Mouse (Mus musculus) forebrain, embryonic 10.5 days (tissue): Measurements from ENCODE around the gene Agrn. TPM values are rescaled to one million over a fixed set of nuclear protein-coding genes. Genes with fewer than 3 reads are reported as not detected.

Source experiments
- DNase-seq: peaks from one replicate; pipeline ENCODE4 v3.0.0-alpha.2; 2017; ENCODE audit warnings: low spot score; ENCODE audit errors: extremely low spot score
- H3K27ac ChIP-seq: fragments of 300-500 bp; sonication (generic); 2 replicates; pipeline ENCODE4 v1.5.1; 2016; ENCODE audit warnings: mild to moderate bottlenecking
- H3K27me3 ChIP-seq: fragments of 300-500 bp; sonication (generic); 2 replicates; pipeline ENCODE4 v1.6.1; 2016; ENCODE audit warnings: mild to moderate bottlenecking; ENCODE audit not compliant: poor library complexity, severe bottlenecking
- H3K36me3 ChIP-seq: fragments of 300-500 bp; sonication (generic); replicated peaks from 2 replicates; pipeline ENCODE4 v1.6.1; 2016; ENCODE audit warnings: mild to moderate bottlenecking, moderate library complexity
- H3K4me1 ChIP-seq: fragments of 300-500 bp; sonication (generic); 2 replicates; pipeline ENCODE4 v1.6.1; 2016
- H3K4me3 ChIP-seq: fragments of 300-500 bp; sonication (generic); 2 replicates; pipeline ENCODE4 v1.5.1; 2016; ENCODE audit warnings: mild to moderate bottlenecking, moderate library complexity
- H3K9me3 ChIP-seq: fragments of 300-500 bp; sonication (generic); 2 replicates; pipeline ENCODE4 v1.6.1; 2016; ENCODE audit warnings: mild to moderate bottlenecking, moderate library complexity
- WGBS: fragments of 180-500 bp; shearing (Covaris S2); methylation state at CpG from one replicate; pipeline ENCODE4 v1.1.7; 2016; 5-methylcytosine and 5-hydroxymethylcytosine counted together
- polyA plus RNA-seq: library from polyadenylated mRNA; unstranded; fragments of >200 nt; fragmentation: Nextera tagmentation; extraction: Ambion mirVana; gene quantifications from 2 replicates; pipeline ENCODE4 v1.2.1, GENCODE M21; 2016

Gene Agrn
- polyA plus RNA-seq, 1 experiment from 2014 or later = 62.0 TPM

GRCm38 (mm10) chr4:156195927-156196870 is 1.1 kb downstream of the Agrn start:
- Histone ChIP-seq H3K9me3 (no peaks in the 10 kb centered on the region), H3K36me3 (peaks cover 43% of the 10 kb centered on the region), H3K27ac (peak overlapping the region; percentile 96), H3K4me1 (peaks cover 69% of the 10 kb centered on the region), H3K27me3 (no peaks in the 10 kb centered on the region), H3K4me3 (peak overlapping the region; percentile 92)
- WGBS = 4% methylated on average over 35 of the region's 35 CpGs
- peak; percentile 40 for DNase-seq

DNA sequence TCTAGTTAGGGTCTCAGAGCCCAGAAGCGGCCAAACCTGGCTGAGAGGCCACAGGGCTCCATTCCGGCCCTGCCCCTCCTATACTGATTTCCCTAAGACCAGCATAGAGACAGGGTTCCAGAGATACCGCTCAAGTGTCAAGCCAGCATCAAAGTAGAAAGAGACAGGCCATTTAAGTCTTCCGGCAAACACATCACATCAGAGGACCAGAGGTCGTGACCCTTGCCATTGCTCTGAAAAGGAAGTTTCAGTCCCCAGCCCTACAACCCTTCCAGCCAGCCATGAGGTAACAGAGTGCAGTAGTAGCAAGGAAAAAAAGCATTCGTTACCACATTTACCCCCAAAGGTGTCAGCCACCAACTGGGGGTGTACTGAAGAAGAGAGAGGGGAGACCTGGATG is 2.9 kb downstream of the Agrn start:
- H3K27ac ChIP-seq = 0 out of 2 replicates have a peak overlapping the region, but pooled peaks have one; percentile 40

DNA sequence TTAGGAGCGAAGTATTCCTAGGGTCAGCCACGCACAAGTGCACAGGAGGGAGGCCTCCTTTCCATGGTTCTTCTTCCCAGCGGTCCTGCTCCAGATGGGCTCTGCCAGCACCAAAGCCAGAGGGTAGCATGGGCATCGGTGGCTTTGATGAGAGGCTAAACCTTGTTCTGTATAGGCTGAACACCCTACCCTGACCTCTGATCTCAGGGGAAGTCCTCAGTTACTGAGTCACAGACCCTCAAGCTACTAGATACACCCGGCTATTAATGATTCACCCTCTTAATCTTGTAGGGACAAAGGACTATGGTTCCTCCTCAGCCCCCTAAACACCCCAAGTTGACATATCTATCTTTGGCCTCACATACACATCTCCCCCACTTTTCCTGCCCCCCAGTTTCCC is 3.4 kb downstream of the Agrn start:
- Histone ChIP-seq H3K27me3 (no peaks in the 10 kb centered on the region), H3K4me1 (peaks cover 92% of the 10 kb centered on the region), H3K4me3 (peak overlapping the region; percentile 92; the same call in 1 of the 2 replicates), H3K27ac (0 out of 2 replicates have a peak overlapping the region, but pooled peaks have one; percentile 56), H3K36me3 (peaks cover 61% of the 10 kb centered on the region), H3K9me3 (no peaks in the 10 kb centered on the region)
- WGBS = 71% methylated on average over 5 of the region's 5 CpGs
- no peak for DNase-seq

More for the DNA sequence above, 2.9 kb downstream of the Agrn start:
- Histone ChIP-seq H3K36me3 (peaks cover 61% of the 10 kb centered on the region), H3K4me1 (peaks cover 88% of the 10 kb centered on the region), H3K9me3 (no peaks in the 10 kb centered on the region), H3K27me3 (no peaks in the 10 kb centered on the region), H3K4me3 (peak overlapping the region; percentile 92; the same call in 1 of the 2 replicates)
- WGBS = 29% methylated on average over 6 of the region's 6 CpGs
- DNase-seq = no peak

GRCm38 (mm10) chr4:156193200-156193590 is 4.1 kb downstream of the Agrn start:
- no peaks in the 10 kb centered on the region for H3K27me3 ChIP-seq
- peak overlapping the region; percentile 92 for H3K4me3 ChIP-seq
- peaks cover 61% of the 10 kb centered on the region for H3K36me3 ChIP-seq
- H3K9me3 ChIP-seq = no peaks in the 10 kb centered on the region
- DNase-seq = no peak
- WGBS = 22% methylated on average over 2 of the region's 2 CpGs
- peaks cover 93% of the 10 kb centered on the region for H3K4me1 ChIP-seq
- peak overlapping the region; percentile 56; the same call in 1 of the 2 replicates for H3K27ac ChIP-seq

DNA sequence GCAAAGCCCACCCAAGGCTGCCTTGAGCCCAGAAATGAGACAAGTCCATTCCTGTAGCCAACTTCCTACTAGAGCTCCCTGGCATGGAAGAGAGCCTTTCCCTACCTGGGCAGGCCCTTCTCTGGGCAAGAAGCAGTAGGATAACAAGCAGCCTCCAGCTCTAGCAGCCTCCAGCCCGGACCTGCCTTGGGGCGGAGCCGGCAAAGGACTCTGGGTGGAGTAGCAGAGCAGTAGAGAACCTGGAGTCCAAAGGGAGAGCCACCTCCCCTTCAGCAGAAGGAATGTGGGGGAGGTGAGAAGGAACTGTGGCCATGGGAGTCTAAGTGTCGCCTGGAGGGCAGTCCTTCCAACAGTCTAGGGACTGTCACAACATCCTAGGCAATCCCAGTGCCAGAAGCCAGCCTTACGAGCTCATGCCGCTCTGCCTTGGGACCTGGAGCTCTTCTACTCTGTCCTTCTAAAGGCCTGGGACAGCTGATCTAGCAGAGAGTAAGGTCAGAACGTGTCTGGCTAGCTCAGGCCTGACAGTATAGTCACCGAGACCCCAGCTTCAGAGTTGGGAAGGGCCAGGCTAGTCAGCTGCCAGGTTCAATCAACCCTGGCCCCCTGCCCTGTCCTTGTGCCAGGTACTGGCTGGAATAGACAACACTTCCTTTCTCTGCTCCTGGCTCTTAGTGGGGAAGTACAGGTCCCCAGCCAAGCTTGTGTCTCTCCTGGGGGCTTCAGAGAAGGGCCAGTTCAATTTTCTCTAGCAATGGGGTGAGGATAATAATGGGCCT is 4.7 kb downstream of the Agrn start:
- Histone ChIP-seq H3K4me3 (peak overlapping the region; percentile 92), H3K36me3 (peaks cover 66% of the 10 kb centered on the region), H3K9me3 (no peaks in the 10 kb centered on the region), H3K27ac (peak overlapping the region; percentile 56), H3K4me1 (peaks cover 93% of the 10 kb centered on the region), H3K27me3 (no peaks in the 10 kb centered on the region)
- no peak for DNase-seq
- WGBS = 59% methylated on average over 8 of the region's 8 CpGs

DNA sequence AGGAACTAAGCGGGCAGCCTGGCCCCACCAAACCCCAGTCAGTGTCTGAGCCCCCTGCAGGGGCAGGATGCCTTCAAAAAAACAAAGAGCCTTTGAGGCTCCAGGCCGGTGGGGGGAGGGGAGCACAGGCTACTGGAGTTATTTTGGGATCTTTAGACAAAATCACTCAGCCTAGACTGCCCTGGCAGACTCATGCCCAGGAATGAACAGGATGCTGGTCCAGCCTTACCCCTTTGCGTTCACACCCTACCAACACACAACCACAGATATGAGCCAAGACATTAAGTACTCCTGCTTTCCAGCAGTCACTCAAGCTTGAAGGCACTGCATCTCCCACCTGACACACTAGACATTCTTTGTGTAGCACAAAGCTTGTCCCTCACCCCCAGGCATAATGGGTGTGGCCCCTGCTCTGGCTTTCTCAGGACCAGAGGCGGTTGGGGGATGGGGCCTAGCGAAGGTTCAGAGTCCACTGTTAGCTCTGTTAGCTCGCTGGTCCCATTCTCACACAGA is 8.4 kb downstream of the Agrn start:
- peak; percentile 72 for DNase-seq
- WGBS = 1% methylated on average over 6 of the region's 6 CpGs
- peaks cover 82% of the 10 kb centered on the region for H3K36me3 ChIP-seq
- H3K27me3 ChIP-seq = no peaks in the 10 kb centered on the region
- peak overlapping the region; percentile 89 for H3K27ac ChIP-seq
- H3K9me3 ChIP-seq = no peaks in the 10 kb centered on the region
- H3K4me3 ChIP-seq = peak overlapping the region; percentile 52
- peaks cover 99% of the 10 kb centered on the region for H3K4me1 ChIP-seq

DNA sequence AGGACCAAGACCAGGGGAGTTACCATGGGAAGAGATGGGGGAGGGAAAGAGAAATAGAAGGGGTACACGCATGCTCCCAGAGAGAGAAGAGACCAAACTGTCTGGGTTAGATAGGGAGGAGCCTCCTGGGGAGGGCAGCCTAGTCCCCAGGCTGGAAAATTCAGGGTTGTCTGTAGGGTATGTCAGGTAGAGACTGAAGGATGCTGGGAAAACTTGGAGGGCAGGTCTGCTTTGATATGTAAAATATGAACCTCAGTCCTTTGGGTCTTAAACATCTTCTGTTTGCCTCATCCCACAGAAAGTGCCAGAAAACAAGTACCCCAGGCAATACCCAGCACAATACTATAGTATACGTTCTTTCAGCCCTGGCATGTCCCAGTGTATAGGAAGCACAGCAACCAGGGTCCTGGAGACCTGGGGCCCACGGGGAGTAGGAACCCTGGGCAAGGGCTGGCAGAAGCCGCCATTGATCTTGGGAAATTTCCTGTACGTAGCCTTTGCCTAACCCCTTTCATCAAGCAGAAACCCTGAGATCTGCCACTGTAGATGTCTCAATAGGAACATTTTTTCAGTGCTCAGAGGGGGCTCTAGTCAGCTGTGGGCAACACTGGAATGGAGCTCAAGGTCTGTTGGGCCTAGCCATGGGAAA is 9.0 kb downstream of the Agrn start:
- no peak for DNase-seq
- Histone ChIP-seq H3K4me3 (peak overlapping the region; percentile 52), H3K36me3 (peaks cover 82% of the 10 kb centered on the region), H3K27ac (peak overlapping the region; percentile 89), H3K4me1 (peaks cover 99% of the 10 kb centered on the region), H3K9me3 (no peaks in the 10 kb centered on the region), H3K27me3 (no peaks in the 10 kb centered on the region)
- 41% methylated on average over 5 of the region's 5 CpGs for WGBS

GRCm38 (mm10) chr4:156185950-156186850 is 11.1 kb downstream of the Agrn start:
- peak; percentile 74 for DNase-seq
- H3K9me3 ChIP-seq = no peaks in the 10 kb centered on the region
- H3K4me3 ChIP-seq = peak overlapping the region; percentile 52
- peaks cover 79% of the 10 kb centered on the region for H3K4me1 ChIP-seq
- H3K27ac ChIP-seq = peak overlapping the region; percentile 89
- no peaks in the 10 kb centered on the region for H3K27me3 ChIP-seq
- peaks cover 82% of the 10 kb centered on the region for H3K36me3 ChIP-seq
- WGBS = 4% methylated on average over 31 of the region's 31 CpGs

GRCm38 (mm10) chr4:156185456-156185949 is 11.8 kb downstream of the Agrn start:
- Histone ChIP-seq H3K9me3 (no peaks in the 10 kb centered on the region), H3K4me1 (peaks cover 72% of the 10 kb centered on the region), H3K27ac (peak overlapping the region; percentile 89), H3K27me3 (no peaks in the 10 kb centered on the region), H3K4me3 (peak overlapping the region; percentile 52), H3K36me3 (peaks cover 82% of the 10 kb centered on the region)
- 69% methylated on average over 13 of the region's 13 CpGs for WGBS
- no peak for DNase-seq

- H3K9me3 ChIP-seq = no peaks in the 10 kb centered on the region
- peak overlapping the region; percentile 52; the same call in 1 of the 2 replicates for H3K4me3 ChIP-seq
- 84% methylated on average over 7 of the region's 7 CpGs for WGBS
- H3K4me1 ChIP-seq = peaks cover 62% of the 10 kb centered on the region
- peaks cover 82% of the 10 kb centered on the region for H3K36me3 ChIP-seq
- peak overlapping the region; percentile 89 for H3K27ac ChIP-seq
- no peak for DNase-seq
- no peaks in the 10 kb centered on the region for H3K27me3 ChIP-seq
Measured at GRCm38 (mm10) chr4:156184291-156184954, 12.9 kb downstream of the Agrn start.

GRCm38 (mm10) chr4:156183747-156184146 is 13.5 kb downstream of the Agrn start:
- WGBS = 90% methylated on average over 5 of the region's 5 CpGs
- no peak overlapping the region for H3K27ac ChIP-seq
- H3K4me1 ChIP-seq = peaks cover 55% of the 10 kb centered on the region
- no peak for DNase-seq
- peaks cover 89% of the 10 kb centered on the region for H3K36me3 ChIP-seq
- H3K9me3 ChIP-seq = no peaks in the 10 kb centered on the region
- H3K27me3 ChIP-seq = no peaks in the 10 kb centered on the region
- H3K4me3 ChIP-seq = peak overlapping the region; percentile 14; the same call in 1 of the 2 replicates
